Mouse (Mus musculus): ENCODE data around the gene Larp4. TPM values are rescaled to one million over a fixed set of nuclear protein-coding genes. Genes with fewer than 3 reads are reported as not detected.
"Not testable (repeated sequence)": the region's sequence is repeated elsewhere in the genome, so short reads cannot be mapped to it uniquely, and the experiment has no call there.

Larp4 gene
- 50.3 and 61.0 TPM in 2 replicates for polyA plus RNA-seq (2011; ENCODE audit: insufficient read length, low read depth, missing spikeins)

- not testable (repeated sequence) for H3K27ac ChIP-seq (ENCODE audit: insufficient read depth, low read length); H3K4me1 ChIP-seq (ENCODE audit: control insufficient read depth, insufficient read depth, low read length); H3K4me3 ChIP-seq (ENCODE audit: insufficient read depth, low read length)
These were observed at the start of gene Larp4 for GRCm38 (mm10) chr15:99969765-99970164. Gene Larp4 (plus strand): TSS chr15:99970065.

- H3K4me1 ChIP-seq (ENCODE audit: control insufficient read depth, insufficient read depth, low read length) = no peaks in the 10 kb centered on the region
- TF ChIP-seq CTCF (IDR thresholded peaks at IDR 0.05; ENCODE audit: borderline replicate concordance, insufficient read depth, low read length) (no peak), POLR2A (IDR thresholded peaks at IDR 0.05; ENCODE audit: low read depth, low read length) (no peak)
- no peak overlapping the region for H3K27ac ChIP-seq (ENCODE audit: insufficient read depth, low read length)
- no peak overlapping the region for H3K4me3 ChIP-seq (ENCODE audit: insufficient read depth, low read length)
These were observed 38.6 kb upstream of the Larp4 start for GRCm38 (mm10) chr15:99931231-99931630.

GRCm38 (mm10) chr15:99934501-99934900 is 35.4 kb upstream of the Larp4 start:
- Histone ChIP-seq H3K27ac (ENCODE audit: insufficient read depth, low read length) (no peak overlapping the region), H3K4me1 (ENCODE audit: control insufficient read depth, insufficient read depth, low read length) (no peaks in the 10 kb centered on the region), H3K4me3 (ENCODE audit: insufficient read depth, low read length) (no peak overlapping the region)
- TF ChIP-seq POLR2A (IDR thresholded peaks at IDR 0.05; ENCODE audit: low read depth, low read length) (no peak), CTCF (IDR thresholded peaks at IDR 0.05; ENCODE audit: borderline replicate concordance, insufficient read depth, low read length) (no peak)

- TF ChIP-seq CTCF (IDR thresholded peaks at IDR 0.05; ENCODE audit: borderline replicate concordance, insufficient read depth, low read length) = 0 out of 2 replicates have a peak, but pooled peaks have one; percentile 6
- no peak for TF ChIP-seq POLR2A (IDR thresholded peaks at IDR 0.05; ENCODE audit: low read depth, low read length)
- Histone ChIP-seq H3K27ac (ENCODE audit: insufficient read depth, low read length) (no peak overlapping the region), H3K4me3 (ENCODE audit: insufficient read depth, low read length) (no peak overlapping the region), H3K4me1 (ENCODE audit: control insufficient read depth, insufficient read depth, low read length) (no peaks in the 10 kb centered on the region)
These were observed 33.2 kb upstream of the Larp4 start for GRCm38 (mm10) chr15:99936659-99937058.

- Histone ChIP-seq H3K4me1 (ENCODE audit: control insufficient read depth, insufficient read depth, low read length) (no peaks in the 10 kb centered on the region), H3K27ac (ENCODE audit: insufficient read depth, low read length) (no peak overlapping the region), H3K4me3 (ENCODE audit: insufficient read depth, low read length) (no peak overlapping the region)
- TF ChIP-seq CTCF (IDR thresholded peaks at IDR 0.05; ENCODE audit: borderline replicate concordance, insufficient read depth, low read length) (no peak), POLR2A (IDR thresholded peaks at IDR 0.05; ENCODE audit: low read depth, low read length) (no peak)
These were observed 32.0 kb upstream of the Larp4 start for GRCm38 (mm10) chr15:99937841-99938240.

GRCm38 (mm10) chr15:99940426-99940825 is 29.4 kb upstream of the Larp4 start:
- TF ChIP-seq CTCF (IDR thresholded peaks at IDR 0.05; ENCODE audit: borderline replicate concordance, insufficient read depth, low read length) (no peak), POLR2A (IDR thresholded peaks at IDR 0.05; ENCODE audit: low read depth, low read length) (no peak)
- H3K27ac ChIP-seq (ENCODE audit: insufficient read depth, low read length) = no peak overlapping the region
- no peaks in the 10 kb centered on the region for H3K4me1 ChIP-seq (ENCODE audit: control insufficient read depth, insufficient read depth, low read length)
- no peak overlapping the region for H3K4me3 ChIP-seq (ENCODE audit: insufficient read depth, low read length)

GRCm38 (mm10) chr15:99940970-99941630 is 28.8 kb upstream of the Larp4 start:
- Histone ChIP-seq H3K4me3 (ENCODE audit: insufficient read depth, low read length) (no peak overlapping the region), H3K27ac (ENCODE audit: insufficient read depth, low read length) (no peak overlapping the region), H3K4me1 (ENCODE audit: control insufficient read depth, insufficient read depth, low read length) (no peaks in the 10 kb centered on the region)
- TF ChIP-seq POLR2A (IDR thresholded peaks at IDR 0.05; ENCODE audit: low read depth, low read length) = no peak
- TF ChIP-seq CTCF (IDR thresholded peaks at IDR 0.05; ENCODE audit: borderline replicate concordance, insufficient read depth, low read length) = no peak

GRCm38 (mm10) chr15:99955324-99955723 is 14.5 kb upstream of the Larp4 start:
- TF ChIP-seq POLR2A (IDR thresholded peaks at IDR 0.05; ENCODE audit: low read depth, low read length) (no peak), CTCF (IDR thresholded peaks at IDR 0.05; ENCODE audit: borderline replicate concordance, insufficient read depth, low read length) (no peak)
- Histone ChIP-seq H3K4me1 (ENCODE audit: control insufficient read depth, insufficient read depth, low read length) (no peaks in the 10 kb centered on the region), H3K27ac (ENCODE audit: insufficient read depth, low read length) (no peak overlapping the region), H3K4me3 (ENCODE audit: insufficient read depth, low read length) (no peak overlapping the region)

GRCm38 (mm10) chr15:99965103-99965775 is 4.6 kb upstream of the Larp4 start:
- no peak overlapping the region for H3K27ac ChIP-seq (ENCODE audit: insufficient read depth, low read length)
- no peak overlapping the region for H3K4me3 ChIP-seq (ENCODE audit: insufficient read depth, low read length)
- TF ChIP-seq CTCF (IDR thresholded peaks at IDR 0.05; ENCODE audit: borderline replicate concordance, insufficient read depth, low read length) (no peak), POLR2A (IDR thresholded peaks at IDR 0.05; ENCODE audit: low read depth, low read length) (no peak)
- H3K4me1 ChIP-seq (ENCODE audit: control insufficient read depth, insufficient read depth, low read length) = no peaks in the 10 kb centered on the region

GRCm38 (mm10) chr15:99966961-99967360 is 2.9 kb upstream of the Larp4 start, which contains the start of gene Fam186a:
Gene Fam186a (minus strand): TSS chr15:99967061.
- Histone ChIP-seq H3K27ac (ENCODE audit: insufficient read depth, low read length) (no peak within 1 kb of the TSS), H3K4me1 (ENCODE audit: control insufficient read depth, insufficient read depth, low read length) (no peaks in the 10 kb centered on the region), H3K4me3 (ENCODE audit: insufficient read depth, low read length) (no peak within 1 kb of the TSS)
- TF ChIP-seq CTCF (IDR thresholded peaks at IDR 0.05; ENCODE audit: borderline replicate concordance, insufficient read depth, low read length) = no peak
- TF ChIP-seq POLR2A (IDR thresholded peaks at IDR 0.05; ENCODE audit: low read depth, low read length) = no peak

Data from embryonic fibroblast, embryonic 13.5 days (primary cell).